Mouse (Mus musculus): Measurements from ENCODE around the gene Hoxd9. TPM values are rescaled to one million over a fixed set of nuclear protein-coding genes. Genes with fewer than 3 reads are reported as not detected.

Gene Hoxd9
- polyA plus RNA-seq, 1 experiment, result 0.75 TPM

DNA sequence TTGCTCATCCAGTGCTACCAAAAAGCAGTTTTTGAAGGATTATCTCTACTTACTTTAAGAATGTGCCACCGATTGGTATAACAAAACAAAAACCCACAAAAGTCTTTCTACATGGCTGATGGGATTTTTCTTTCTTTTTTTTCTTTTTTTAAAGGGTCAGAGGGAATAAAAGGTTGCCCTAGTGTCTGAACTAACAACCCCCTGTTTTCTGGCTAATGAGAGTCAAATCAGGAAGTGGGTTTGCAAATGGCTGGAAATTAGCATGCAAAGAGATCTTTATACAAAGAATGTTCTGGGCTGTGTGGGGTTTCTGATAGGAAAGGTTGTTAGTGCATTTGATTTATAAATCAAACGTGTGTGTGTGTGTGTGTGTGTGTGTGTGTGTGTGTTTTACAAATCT, 22.9 kb downstream of the Hoxd9 start:
- TF ChIP-seq POLR2A (IDR thresholded peaks at IDR 0.05; ENCODE audit: insufficient read depth, low read length) (no peak), CTCF (IDR thresholded peaks at IDR 0.05; ENCODE audit: low read depth, low read length) (no peak), EP300 (IDR thresholded peaks at IDR 0.05; ENCODE audit: insufficient read depth, low read depth, low read length) (no peak)
- Histone ChIP-seq H3K4me3 (ENCODE audit: low read depth, low read length) (no peak overlapping the region), H3K27ac (ENCODE audit: insufficient read depth, low read length) (no peak overlapping the region), H3K9ac (ENCODE audit: low read depth, poor library complexity, severe bottlenecking) (no peak overlapping the region), H3K4me1 (ENCODE audit: control insufficient read depth, insufficient read depth, low read length) (peaks cover 1% of the 10 kb centered on the region), H3K9me3 (replicated peaks; ENCODE audit: control insufficient read depth, insufficient read depth, low read length, poor library complexity, severe bottlenecking) (no peaks in the 10 kb centered on the region), H3K27me3 (ENCODE audit: control insufficient read depth, insufficient read depth, low read length, poor library complexity, severe bottlenecking) (peaks cover 16% of the 10 kb centered on the region), H3K36me3 (ENCODE audit: control insufficient read depth, insufficient read depth, low read length, poor library complexity, severe bottlenecking) (no peaks in the 10 kb centered on the region)

DNA sequence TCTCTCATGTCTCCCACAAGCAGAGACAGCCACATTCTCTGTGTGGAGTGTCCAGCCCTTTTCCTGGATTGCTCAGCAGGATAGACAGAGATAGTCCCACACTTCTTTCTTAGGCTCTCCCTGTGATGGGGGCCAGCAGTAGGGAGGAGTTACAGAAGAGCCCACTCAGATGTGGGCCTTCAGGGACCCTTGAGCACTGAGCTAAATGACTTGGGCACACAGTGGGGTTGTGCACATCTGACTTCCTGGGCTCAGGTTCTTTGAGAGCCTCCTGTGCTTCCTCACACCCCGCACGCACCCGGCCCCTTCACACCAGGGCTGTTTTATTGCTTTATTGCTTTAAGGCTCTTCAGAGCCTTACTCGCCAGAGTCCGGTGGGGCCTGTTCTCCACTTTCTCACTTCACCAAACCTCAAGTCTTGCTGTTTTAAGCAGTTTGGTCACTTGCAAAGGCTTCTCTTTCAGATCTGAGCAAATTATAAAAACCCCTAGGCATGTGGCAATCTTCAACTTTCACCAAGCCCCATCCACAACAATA, 23.5 kb downstream of the Hoxd9 start:
- H3K9me3 ChIP-seq (replicated peaks; ENCODE audit: control insufficient read depth, insufficient read depth, low read length, poor library complexity, severe bottlenecking), result no peaks in the 10 kb centered on the region
- H3K4me1 ChIP-seq (ENCODE audit: control insufficient read depth, insufficient read depth, low read length), result peaks cover 1% of the 10 kb centered on the region
- H3K4me3 ChIP-seq (ENCODE audit: low read depth, low read length), result no peak overlapping the region
- H3K9ac ChIP-seq (ENCODE audit: low read depth, poor library complexity, severe bottlenecking), result no peak overlapping the region
- no peak for TF ChIP-seq EP300 (IDR thresholded peaks at IDR 0.05; ENCODE audit: insufficient read depth, low read depth, low read length)
- TF ChIP-seq POLR2A (IDR thresholded peaks at IDR 0.05; ENCODE audit: insufficient read depth, low read length), result no peak
- no peak for TF ChIP-seq CTCF (IDR thresholded peaks at IDR 0.05; ENCODE audit: low read depth, low read length)
- H3K27ac ChIP-seq (ENCODE audit: insufficient read depth, low read length), result no peak overlapping the region
- H3K36me3 ChIP-seq (ENCODE audit: control insufficient read depth, insufficient read depth, low read length, poor library complexity, severe bottlenecking), result no peaks in the 10 kb centered on the region
- H3K27me3 ChIP-seq (ENCODE audit: control insufficient read depth, insufficient read depth, low read length, poor library complexity, severe bottlenecking), result peaks cover 19% of the 10 kb centered on the region

DNA sequence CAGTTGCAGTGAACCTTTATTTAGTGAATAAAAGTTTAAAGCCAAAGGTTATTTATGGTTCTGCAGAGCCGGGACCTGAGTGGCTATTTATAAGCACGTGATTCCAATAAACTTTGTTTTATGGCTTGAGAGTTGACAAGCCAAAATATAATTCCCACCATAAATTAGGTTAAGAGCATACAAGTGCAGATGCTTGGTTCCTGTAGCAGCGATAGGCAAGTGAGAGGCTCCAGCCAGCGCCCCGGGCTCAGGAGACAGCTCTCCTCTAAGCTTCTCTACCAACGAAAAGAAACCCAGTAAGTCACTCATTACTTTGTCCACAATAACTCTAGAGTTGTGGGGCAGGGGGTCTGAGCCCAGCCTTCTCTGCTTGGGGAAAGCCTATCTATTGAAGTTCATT, 24.4 kb downstream of the Hoxd9 start:
- Histone ChIP-seq H3K4me1 (ENCODE audit: control insufficient read depth, insufficient read depth, low read length) (peaks cover 1% of the 10 kb centered on the region), H3K27ac (ENCODE audit: insufficient read depth, low read length) (no peak overlapping the region), H3K4me3 (ENCODE audit: low read depth, low read length) (no peak overlapping the region), H3K9ac (ENCODE audit: low read depth, poor library complexity, severe bottlenecking) (no peak overlapping the region), H3K27me3 (ENCODE audit: control insufficient read depth, insufficient read depth, low read length, poor library complexity, severe bottlenecking) (peaks cover 25% of the 10 kb centered on the region), H3K36me3 (ENCODE audit: control insufficient read depth, insufficient read depth, low read length, poor library complexity, severe bottlenecking) (no peaks in the 10 kb centered on the region), H3K9me3 (replicated peaks; ENCODE audit: control insufficient read depth, insufficient read depth, low read length, poor library complexity, severe bottlenecking) (no peaks in the 10 kb centered on the region)
- no peak for TF ChIP-seq CTCF (IDR thresholded peaks at IDR 0.05; ENCODE audit: low read depth, low read length)
- no peak for TF ChIP-seq EP300 (IDR thresholded peaks at IDR 0.05; ENCODE audit: insufficient read depth, low read depth, low read length)
- TF ChIP-seq POLR2A (IDR thresholded peaks at IDR 0.05; ENCODE audit: insufficient read depth, low read length), result no peak

DNA sequence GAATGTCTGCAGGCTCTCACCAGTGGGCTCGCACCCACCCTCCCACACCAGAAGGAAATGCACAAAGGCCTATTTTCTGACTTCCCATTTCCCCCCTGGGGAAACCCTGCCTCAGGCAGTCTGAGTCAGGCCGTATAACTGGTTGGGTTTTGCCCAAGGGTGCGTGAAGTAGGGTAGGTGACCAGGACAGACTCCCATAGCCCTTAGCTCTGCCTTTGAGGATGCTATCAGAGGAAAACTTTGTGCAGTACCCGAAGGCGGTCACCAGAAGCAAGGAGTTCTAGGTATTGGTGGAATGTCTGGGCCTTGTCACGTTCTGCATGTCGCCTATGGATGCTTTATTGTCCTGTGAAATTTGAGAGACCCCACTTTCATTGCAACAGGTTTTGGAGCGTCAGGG, 25.4 kb downstream of the Hoxd9 start:
- Histone ChIP-seq H3K36me3 (ENCODE audit: control insufficient read depth, insufficient read depth, low read length, poor library complexity, severe bottlenecking) (no peaks in the 10 kb centered on the region), H3K4me1 (ENCODE audit: control insufficient read depth, insufficient read depth, low read length) (peaks cover 1% of the 10 kb centered on the region), H3K9ac (ENCODE audit: low read depth, poor library complexity, severe bottlenecking) (no peak overlapping the region), H3K27me3 (ENCODE audit: control insufficient read depth, insufficient read depth, low read length, poor library complexity, severe bottlenecking) (peaks cover 30% of the 10 kb centered on the region), H3K27ac (ENCODE audit: insufficient read depth, low read length) (no peak overlapping the region), H3K4me3 (ENCODE audit: low read depth, low read length) (no peak overlapping the region), H3K9me3 (replicated peaks; ENCODE audit: control insufficient read depth, insufficient read depth, low read length, poor library complexity, severe bottlenecking) (no peaks in the 10 kb centered on the region)
- TF ChIP-seq CTCF (IDR thresholded peaks at IDR 0.05; ENCODE audit: low read depth, low read length) (no peak), POLR2A (IDR thresholded peaks at IDR 0.05; ENCODE audit: insufficient read depth, low read length) (no peak), EP300 (IDR thresholded peaks at IDR 0.05; ENCODE audit: insufficient read depth, low read depth, low read length) (no peak)

DNA sequence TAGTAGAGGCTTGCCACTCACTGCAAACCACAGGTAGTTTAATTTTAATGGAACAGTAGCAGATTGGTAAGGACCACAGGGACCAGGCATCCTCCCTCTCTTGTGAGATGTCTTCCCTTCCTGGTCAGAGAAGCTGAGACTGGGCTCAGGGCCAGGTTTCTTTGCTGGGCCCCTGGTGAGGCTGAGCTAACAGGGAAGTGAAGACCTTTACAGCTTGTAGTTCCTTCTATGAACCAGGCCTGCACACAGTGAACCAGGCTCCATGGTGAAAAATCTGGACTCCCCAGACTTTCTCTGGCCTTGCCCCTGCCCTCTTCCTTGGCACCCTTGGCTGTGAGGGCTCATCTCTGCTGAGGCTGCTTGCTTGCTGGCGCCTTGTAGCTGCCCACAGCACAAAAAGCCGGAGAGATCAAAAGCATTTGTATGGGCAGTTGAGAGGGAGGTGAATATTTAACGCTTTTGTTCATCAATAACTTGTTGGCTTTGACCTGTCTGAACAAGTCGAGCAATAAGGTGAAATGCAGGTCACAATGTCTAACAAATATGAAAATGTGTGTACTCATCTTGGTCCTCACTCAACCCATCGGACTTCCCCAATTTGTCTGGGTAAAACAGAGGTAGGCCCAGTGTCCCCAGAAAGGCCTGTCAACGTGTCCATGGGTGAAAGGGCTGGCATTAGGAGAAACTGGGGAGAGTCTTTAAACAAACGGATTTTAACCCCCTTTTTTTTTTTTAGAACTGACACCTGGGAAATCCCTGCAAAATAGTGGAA, 26.9 kb downstream of the Hoxd9 start:
- no peak overlapping the region for H3K9ac ChIP-seq (ENCODE audit: low read depth, poor library complexity, severe bottlenecking)
- peaks cover 31% of the 10 kb centered on the region for H3K27me3 ChIP-seq (ENCODE audit: control insufficient read depth, insufficient read depth, low read length, poor library complexity, severe bottlenecking)
- no peaks in the 10 kb centered on the region for H3K36me3 ChIP-seq (ENCODE audit: control insufficient read depth, insufficient read depth, low read length, poor library complexity, severe bottlenecking)
- no peak overlapping the region for H3K27ac ChIP-seq (ENCODE audit: insufficient read depth, low read length)
- no peak overlapping the region for H3K4me3 ChIP-seq (ENCODE audit: low read depth, low read length)
- H3K9me3 ChIP-seq (replicated peaks; ENCODE audit: control insufficient read depth, insufficient read depth, low read length, poor library complexity, severe bottlenecking), result no peaks in the 10 kb centered on the region
- peaks cover 1% of the 10 kb centered on the region for H3K4me1 ChIP-seq (ENCODE audit: control insufficient read depth, insufficient read depth, low read length)
- no peak for TF ChIP-seq EP300 (IDR thresholded peaks at IDR 0.05; ENCODE audit: insufficient read depth, low read depth, low read length)
- TF ChIP-seq CTCF (IDR thresholded peaks at IDR 0.05; ENCODE audit: low read depth, low read length), result no peak
- TF ChIP-seq POLR2A (IDR thresholded peaks at IDR 0.05; ENCODE audit: insufficient read depth, low read length), result no peak

DNA sequence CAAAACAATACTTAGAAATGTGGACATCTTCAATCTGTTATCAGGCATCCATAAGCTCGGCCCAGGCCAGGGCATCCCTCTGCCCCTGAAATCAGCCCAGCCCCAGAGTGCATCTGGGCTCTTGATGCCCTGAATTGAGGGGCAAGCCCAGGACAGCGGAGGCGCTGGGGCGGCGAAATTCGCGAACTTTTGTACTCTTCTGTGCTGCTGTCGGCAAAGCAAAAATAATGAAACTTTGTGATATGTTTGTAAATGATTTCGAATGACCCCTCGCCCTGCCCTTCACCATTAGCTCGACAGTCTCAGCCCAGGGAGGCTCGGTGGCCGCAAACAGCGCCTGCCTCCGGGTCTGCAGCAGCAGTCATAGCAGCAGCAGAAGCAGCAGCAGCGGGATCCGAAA, 27.6 kb downstream of the Hoxd9 start:
- Histone ChIP-seq H3K9me3 (replicated peaks; ENCODE audit: control insufficient read depth, insufficient read depth, low read length, poor library complexity, severe bottlenecking) (no peaks in the 10 kb centered on the region), H3K27ac (ENCODE audit: insufficient read depth, low read length) (no peak overlapping the region), H3K9ac (ENCODE audit: low read depth, poor library complexity, severe bottlenecking) (no peak overlapping the region), H3K36me3 (ENCODE audit: control insufficient read depth, insufficient read depth, low read length, poor library complexity, severe bottlenecking) (no peaks in the 10 kb centered on the region), H3K4me1 (ENCODE audit: control insufficient read depth, insufficient read depth, low read length) (no peaks in the 10 kb centered on the region), H3K4me3 (ENCODE audit: low read depth, low read length) (no peak overlapping the region), H3K27me3 (ENCODE audit: control insufficient read depth, insufficient read depth, low read length, poor library complexity, severe bottlenecking) (peaks cover 31% of the 10 kb centered on the region)
- TF ChIP-seq POLR2A (IDR thresholded peaks at IDR 0.05; ENCODE audit: insufficient read depth, low read length), result no peak
- TF ChIP-seq EP300 (IDR thresholded peaks at IDR 0.05; ENCODE audit: insufficient read depth, low read depth, low read length), result no peak
- no peak for TF ChIP-seq CTCF (IDR thresholded peaks at IDR 0.05; ENCODE audit: low read depth, low read length)

Measured in ES-Bruce4 (cell line).